Mouse (Mus musculus): ENCODE measurements around the gene Marcks. TPM values are rescaled to one million over a fixed set of nuclear protein-coding genes. Genes with fewer than 3 reads are reported as not detected.
A peak's percentile ranks its signal among the peaks of the same experiment; 100 is the strongest.

Marcks gene
- polyA plus RNA-seq, 1 experiment from 2014 or later: 159 TPM

DNA sequence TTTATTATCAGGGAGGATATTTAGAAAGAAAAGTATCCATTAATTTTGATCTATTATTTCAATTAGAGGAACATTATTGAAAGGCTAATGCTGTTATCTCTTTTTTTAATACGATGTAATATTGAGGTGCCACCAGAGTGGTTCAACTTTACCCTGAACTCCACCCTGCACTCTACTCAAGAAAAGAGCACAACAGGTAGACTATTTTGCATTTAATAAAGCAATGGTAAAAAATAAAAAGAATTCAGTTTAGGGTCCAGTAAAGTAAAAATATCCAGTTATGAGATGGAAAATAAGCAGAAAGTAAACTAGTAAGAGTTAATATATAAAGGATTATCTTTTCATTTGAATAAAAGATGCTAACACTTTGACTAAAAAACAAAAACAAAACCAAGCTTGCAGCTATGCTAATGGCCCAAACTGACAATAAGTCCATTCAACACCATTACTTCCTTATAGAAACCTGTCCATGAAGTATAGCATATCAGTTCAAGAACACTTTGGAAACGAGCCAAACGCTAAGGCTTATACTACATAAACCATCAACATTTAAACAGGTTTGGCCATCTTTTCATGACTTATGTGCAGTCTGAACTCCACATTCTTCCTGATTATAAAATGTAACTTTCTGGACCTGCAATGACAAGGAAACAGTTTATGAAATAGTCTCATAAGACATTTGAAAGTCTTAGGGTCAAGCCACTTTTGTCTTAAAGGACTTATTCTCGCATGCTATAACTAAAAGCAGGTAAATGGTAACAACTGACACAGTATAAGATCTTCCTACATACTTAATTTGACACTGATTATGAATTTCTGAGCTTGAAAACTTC, 4.6 kb downstream of the Marcks start:
- WGBS: 77% methylated on average over 4 of the region's 4 CpGs
- Histone ChIP-seq H3K27me3 (replicated peaks) (no peaks in the 10 kb centered on the region), H3K27ac (replicated peaks) (no peak overlapping the region), H3K4me3 (replicated peaks) (peak overlapping the region; percentile 39), H3K9ac (replicated peaks) (no peak overlapping the region), H3K9me3 (replicated peaks) (no peaks in the 10 kb centered on the region), H3K4me2 (peak overlapping the region; percentile 58), H3K4me1 (peaks cover 18% of the 10 kb centered on the region), H3K36me3 (peaks cover 4% of the 10 kb centered on the region)
- no peak for ATAC-seq (ENCODE audit: low FRiP score)

GRCm38 (mm10) chr10:37132671-37133070, 6.0 kb downstream of the Marcks start:
- Histone ChIP-seq H3K9me3 (replicated peaks) (no peaks in the 10 kb centered on the region), H3K27ac (replicated peaks) (no peak overlapping the region), H3K36me3 (peaks cover 4% of the 10 kb centered on the region), H3K27me3 (replicated peaks) (no peaks in the 10 kb centered on the region), H3K9ac (replicated peaks) (no peak overlapping the region), H3K4me2 (no peak overlapping the region; the same call in 1 of the 2 replicates), H3K4me3 (replicated peaks) (no peak overlapping the region), H3K4me1 (peaks cover 18% of the 10 kb centered on the region)
- ATAC-seq (ENCODE audit: low FRiP score): no peak
- WGBS: 86% methylated on average over 4 of the region's 4 CpGs

- Histone ChIP-seq H3K4me1 (peaks cover 14% of the 10 kb centered on the region), H3K4me2 (no peak overlapping the region), H3K9ac (replicated peaks) (no peak overlapping the region), H3K27ac (replicated peaks) (no peak overlapping the region), H3K9me3 (replicated peaks) (no peaks in the 10 kb centered on the region), H3K36me3 (peaks cover 4% of the 10 kb centered on the region), H3K27me3 (replicated peaks) (no peaks in the 10 kb centered on the region), H3K4me3 (replicated peaks) (no peak overlapping the region)
- ATAC-seq (ENCODE audit: low FRiP score): no peak
- 93% methylated on average over 3 of the region's 3 CpGs for WGBS
These were observed 9.1 kb downstream of the Marcks start for GRCm38 (mm10) chr10:37129652-37130051.

DNA sequence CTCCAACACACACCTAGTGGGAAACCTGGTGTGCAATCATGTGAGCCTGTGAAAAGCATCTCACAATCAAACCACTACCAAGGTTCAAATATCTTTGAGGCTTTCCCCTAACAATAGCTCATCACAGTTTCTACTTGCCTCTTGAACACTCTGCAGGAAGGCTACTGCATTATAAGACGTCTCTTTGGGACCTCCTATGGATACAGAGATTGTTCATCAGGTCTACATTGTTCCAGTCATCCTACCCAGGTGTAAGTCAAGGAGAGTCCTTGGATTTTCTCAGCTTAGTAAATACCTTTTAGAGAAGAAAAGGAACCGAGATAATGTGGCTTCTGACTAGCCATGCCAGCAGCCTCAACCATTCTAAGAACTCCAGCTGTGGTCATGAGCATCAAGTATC, 23.4 kb downstream of the Marcks start:
- Histone ChIP-seq H3K27ac (replicated peaks) (no peak overlapping the region), H3K4me3 (replicated peaks) (no peak overlapping the region), H3K4me1 (no peaks in the 10 kb centered on the region), H3K4me2 (no peak overlapping the region), H3K36me3 (no peaks in the 10 kb centered on the region), H3K27me3 (replicated peaks) (no peaks in the 10 kb centered on the region), H3K9ac (replicated peaks) (no peak overlapping the region), H3K9me3 (replicated peaks) (no peaks in the 10 kb centered on the region; the same call in 1 of the 2 replicates)
- ATAC-seq (ENCODE audit: low FRiP score): no peak
- WGBS: 81% methylated on average over 2 of the region's 2 CpGs

GRCm38 (mm10) chr10:37112812-37113211, 25.9 kb downstream of the Marcks start:
- no peaks in the 10 kb centered on the region for H3K27me3 ChIP-seq (replicated peaks)
- H3K36me3 ChIP-seq: no peaks in the 10 kb centered on the region
- H3K9ac ChIP-seq (replicated peaks): no peak overlapping the region
- H3K4me3 ChIP-seq (replicated peaks): no peak overlapping the region
- no peak overlapping the region for H3K27ac ChIP-seq (replicated peaks)
- no peaks in the 10 kb centered on the region for H3K4me1 ChIP-seq
- no peak overlapping the region for H3K4me2 ChIP-seq
- ATAC-seq (ENCODE audit: low FRiP score): no peak
- 64% methylated on average over 4 of the region's 4 CpGs for whole genome bisulfite sequencing
- H3K9me3 ChIP-seq (replicated peaks): no peaks in the 10 kb centered on the region

GRCm38 (mm10) chr10:37112362-37112761, 26.4 kb downstream of the Marcks start:
- Histone ChIP-seq H3K9ac (replicated peaks) (no peak overlapping the region), H3K4me3 (replicated peaks) (no peak overlapping the region), H3K27me3 (replicated peaks) (no peaks in the 10 kb centered on the region), H3K9me3 (replicated peaks) (no peaks in the 10 kb centered on the region), H3K36me3 (no peaks in the 10 kb centered on the region), H3K4me1 (no peaks in the 10 kb centered on the region), H3K4me2 (no peak overlapping the region), H3K27ac (replicated peaks) (no peak overlapping the region)
- ATAC-seq (ENCODE audit: low FRiP score): no peak
- WGBS: 61% methylated on average over 3 of the region's 3 CpGs

GRCm38 (mm10) chr10:37111432-37111831, 27.3 kb downstream of the Marcks start:
- Histone ChIP-seq H3K4me3 (replicated peaks) (no peak overlapping the region), H3K4me2 (no peak overlapping the region), H3K4me1 (no peaks in the 10 kb centered on the region), H3K27me3 (replicated peaks) (no peaks in the 10 kb centered on the region), H3K9me3 (replicated peaks) (no peaks in the 10 kb centered on the region), H3K36me3 (no peaks in the 10 kb centered on the region), H3K9ac (replicated peaks) (no peak overlapping the region), H3K27ac (replicated peaks) (no peak overlapping the region)
- ATAC-seq (ENCODE audit: low FRiP score): no peak
- 87% methylated on average over 2 of the region's 2 CpGs for WGBS

DNA sequence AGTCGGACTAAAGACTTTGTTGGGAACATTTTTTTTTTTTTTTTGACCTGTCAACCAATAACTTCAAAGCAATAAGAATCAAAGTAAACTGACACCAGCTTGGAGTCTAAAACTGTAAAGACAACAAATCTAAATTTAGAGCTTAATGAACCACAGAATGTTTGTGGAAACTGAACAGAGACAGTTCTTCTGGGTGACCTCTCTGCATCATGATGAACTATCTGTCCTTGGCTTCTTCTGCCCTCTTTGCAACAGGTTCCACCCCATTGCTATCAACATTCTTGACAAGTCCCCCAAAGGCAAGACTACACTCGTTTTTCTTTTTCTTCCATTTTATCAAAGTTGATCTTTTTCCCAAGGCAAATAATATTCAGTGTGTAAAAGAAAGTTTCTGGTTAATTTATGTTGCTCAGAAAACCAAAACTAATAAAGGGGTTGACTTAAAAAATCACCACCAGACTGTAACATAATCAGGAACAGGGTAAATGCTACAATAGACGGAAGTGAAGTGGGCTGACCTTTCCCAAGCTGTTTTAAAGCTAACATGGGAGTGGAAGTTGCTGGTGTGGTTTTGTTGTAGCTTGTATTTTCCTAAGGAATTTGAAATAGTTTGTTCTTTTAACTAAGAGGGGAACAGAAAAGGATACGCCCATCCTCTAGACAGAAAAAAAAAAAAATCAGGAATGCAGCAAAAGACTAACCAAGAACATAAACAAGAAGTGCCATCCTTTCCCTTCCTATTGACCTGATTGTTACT, 31.7 kb downstream of the Marcks start:
- H3K36me3 ChIP-seq: no peaks in the 10 kb centered on the region
- whole genome bisulfite sequencing: 86% methylated on average over 4 of the region's 4 CpGs
- no peak overlapping the region for H3K9ac ChIP-seq (replicated peaks)
- H3K27me3 ChIP-seq (replicated peaks): no peaks in the 10 kb centered on the region
- 0 out of 2 replicates have a peak, but pooled peaks cover 3% of the 10 kb centered on the region for H3K4me1 ChIP-seq
- no peak overlapping the region for H3K4me3 ChIP-seq (replicated peaks)
- no peak for ATAC-seq (ENCODE audit: low FRiP score)
- H3K9me3 ChIP-seq (replicated peaks): no peaks in the 10 kb centered on the region
- H3K4me2 ChIP-seq: no peak overlapping the region
- no peak overlapping the region for H3K27ac ChIP-seq (replicated peaks)

DNA sequence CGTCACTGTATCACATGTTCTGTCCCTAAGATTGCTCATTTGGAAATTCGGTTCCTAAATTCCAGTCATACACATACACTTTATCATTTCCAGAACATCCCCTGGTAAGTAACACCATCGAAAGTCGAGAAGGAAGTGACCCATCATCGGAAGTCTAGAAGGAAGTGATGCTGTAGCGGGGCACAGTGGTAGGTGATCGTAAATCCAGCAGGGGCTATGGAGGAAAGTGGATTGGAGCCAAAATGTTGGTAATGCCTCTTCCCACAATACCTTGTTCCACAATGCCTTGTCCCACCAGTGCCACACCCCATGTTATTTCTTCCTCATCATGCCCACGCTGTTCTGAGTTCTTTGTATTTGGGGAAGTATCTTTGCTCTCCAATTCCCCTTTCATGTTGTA, 32.4 kb downstream of the Marcks start:
- WGBS: 89% methylated on average over 8 of the region's 8 CpGs
- Histone ChIP-seq H3K4me3 (replicated peaks) (no peak overlapping the region), H3K9ac (replicated peaks) (no peak overlapping the region), H3K27ac (replicated peaks) (no peak overlapping the region), H3K36me3 (no peaks in the 10 kb centered on the region), H3K4me1 (0 out of 2 replicates have a peak, but pooled peaks cover 3% of the 10 kb centered on the region), H3K27me3 (replicated peaks) (no peaks in the 10 kb centered on the region), H3K4me2 (no peak overlapping the region), H3K9me3 (replicated peaks) (no peaks in the 10 kb centered on the region)
- no peak for ATAC-seq (ENCODE audit: low FRiP score)

DNA sequence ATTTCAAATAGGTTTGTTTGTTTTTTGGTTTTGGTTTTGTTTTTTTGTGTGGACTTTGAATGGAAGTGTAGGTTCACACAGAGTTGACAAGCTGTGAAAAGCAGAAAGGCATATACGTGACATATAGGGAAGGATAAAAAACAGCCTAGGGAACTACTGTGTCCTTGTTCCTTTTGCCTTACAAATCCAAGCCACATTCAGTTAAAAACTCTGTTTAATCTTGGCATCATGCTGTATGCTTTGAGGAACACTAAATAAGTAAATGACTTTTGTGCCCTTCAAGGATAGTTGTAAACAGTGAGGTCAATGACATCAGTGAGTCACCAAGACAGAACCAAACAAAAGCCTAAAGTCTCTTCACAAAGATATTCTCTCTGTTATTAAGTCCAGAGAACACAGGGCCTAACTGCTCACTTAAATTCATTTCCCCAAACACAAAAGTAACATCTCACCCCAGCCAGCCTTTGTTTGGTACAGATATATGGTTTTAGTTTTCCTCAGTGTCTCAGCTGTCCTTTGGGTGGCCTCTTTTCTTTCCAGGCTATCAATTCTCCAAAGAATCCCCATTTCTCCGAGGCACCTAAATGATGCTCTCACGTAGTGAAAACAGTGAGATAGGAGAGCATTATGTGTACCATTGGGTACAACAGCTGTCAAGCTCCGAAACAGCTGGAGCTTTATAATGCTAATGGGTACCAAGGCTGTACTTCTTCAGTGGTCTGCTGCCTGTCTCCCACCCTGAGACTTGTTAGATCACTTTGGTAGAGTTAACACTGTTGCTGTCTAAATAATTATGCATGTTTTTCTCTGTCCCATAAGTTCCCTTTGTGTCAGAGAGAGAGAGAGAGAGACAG, 36.3 kb downstream of the Marcks start:
- H3K9ac ChIP-seq (replicated peaks): no peak overlapping the region
- no peaks in the 10 kb centered on the region for H3K36me3 ChIP-seq
- H3K9me3 ChIP-seq (replicated peaks): 0 out of 2 replicates have a peak, but pooled peaks cover 5% of the 10 kb centered on the region
- H3K4me1 ChIP-seq: 0 out of 2 replicates have a peak, but pooled peaks cover 3% of the 10 kb centered on the region
- no peaks in the 10 kb centered on the region for H3K27me3 ChIP-seq (replicated peaks)
- no peak overlapping the region for H3K27ac ChIP-seq (replicated peaks)
- WGBS: 33% methylated on average over 4 of the region's 4 CpGs
- ATAC-seq (ENCODE audit: low FRiP score): no peak; the same call in 1 of the 2 replicates
- no peak overlapping the region for H3K4me2 ChIP-seq
- no peak overlapping the region for H3K4me3 ChIP-seq (replicated peaks)

DNA sequence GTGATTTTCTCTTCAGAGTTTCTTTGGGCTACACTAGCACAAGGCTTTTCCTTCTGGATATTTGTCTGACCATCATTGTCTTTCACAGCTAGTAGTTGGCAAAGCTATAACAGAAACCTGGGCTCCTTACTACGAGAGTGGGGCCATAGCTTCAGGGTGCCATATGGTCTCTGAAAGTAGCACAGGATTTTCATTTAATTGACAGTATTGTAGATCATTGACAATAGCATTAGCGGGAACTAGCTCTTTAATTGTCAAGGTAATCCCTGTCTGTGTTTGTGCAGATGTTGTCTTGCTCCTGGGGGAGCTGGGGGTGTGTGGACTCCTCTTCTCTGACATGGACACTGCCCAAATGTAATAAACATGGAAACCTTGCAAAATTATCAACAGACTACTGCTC, 37.0 kb downstream of the Marcks start:
- H3K4me2 ChIP-seq: no peak overlapping the region
- 29% methylated on average over 2 of the region's 2 CpGs for WGBS
- ATAC-seq (ENCODE audit: low FRiP score): no peak
- no peak overlapping the region for H3K27ac ChIP-seq (replicated peaks)
- H3K9ac ChIP-seq (replicated peaks): no peak overlapping the region
- no peak overlapping the region for H3K4me3 ChIP-seq (replicated peaks)
- no peaks in the 10 kb centered on the region for H3K36me3 ChIP-seq
- no peaks in the 10 kb centered on the region for H3K27me3 ChIP-seq (replicated peaks)
- 0 out of 2 replicates have a peak, but pooled peaks cover 3% of the 10 kb centered on the region for H3K4me1 ChIP-seq
- 0 out of 2 replicates have a peak, but pooled peaks cover 5% of the 10 kb centered on the region for H3K9me3 ChIP-seq (replicated peaks)

All from neural tube, embryonic 15.5 days (tissue).